Mouse (Mus musculus): Measurements from ENCODE around the gene Camk2d.

Camk2d gene

DNA sequence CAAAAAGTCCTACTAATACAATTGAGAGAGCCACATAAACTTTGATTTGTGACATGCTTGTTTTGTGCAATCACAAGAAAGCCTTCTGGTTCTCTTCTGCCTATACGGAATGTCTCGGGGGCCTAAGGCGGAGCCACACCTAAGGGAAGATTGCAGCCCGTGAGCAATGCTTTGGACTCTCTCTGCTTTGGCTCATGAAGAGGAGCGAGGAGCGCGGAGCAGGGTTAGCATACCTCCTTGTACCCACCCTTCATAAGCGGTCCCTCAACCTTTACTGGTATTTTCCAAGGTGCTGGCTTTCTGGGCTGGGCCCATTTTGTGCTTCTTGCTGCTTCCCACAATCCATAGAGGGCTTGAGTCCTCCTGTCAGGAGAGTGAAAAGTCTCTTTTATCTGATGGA, 96.7 kb downstream of the Camk2d start:
- no peak for DNase-seq

GRCm38 (mm10) chr3:126693302-126693701, 97.2 kb downstream of the Camk2d start:
- no peak for DNase-seq

DNA sequence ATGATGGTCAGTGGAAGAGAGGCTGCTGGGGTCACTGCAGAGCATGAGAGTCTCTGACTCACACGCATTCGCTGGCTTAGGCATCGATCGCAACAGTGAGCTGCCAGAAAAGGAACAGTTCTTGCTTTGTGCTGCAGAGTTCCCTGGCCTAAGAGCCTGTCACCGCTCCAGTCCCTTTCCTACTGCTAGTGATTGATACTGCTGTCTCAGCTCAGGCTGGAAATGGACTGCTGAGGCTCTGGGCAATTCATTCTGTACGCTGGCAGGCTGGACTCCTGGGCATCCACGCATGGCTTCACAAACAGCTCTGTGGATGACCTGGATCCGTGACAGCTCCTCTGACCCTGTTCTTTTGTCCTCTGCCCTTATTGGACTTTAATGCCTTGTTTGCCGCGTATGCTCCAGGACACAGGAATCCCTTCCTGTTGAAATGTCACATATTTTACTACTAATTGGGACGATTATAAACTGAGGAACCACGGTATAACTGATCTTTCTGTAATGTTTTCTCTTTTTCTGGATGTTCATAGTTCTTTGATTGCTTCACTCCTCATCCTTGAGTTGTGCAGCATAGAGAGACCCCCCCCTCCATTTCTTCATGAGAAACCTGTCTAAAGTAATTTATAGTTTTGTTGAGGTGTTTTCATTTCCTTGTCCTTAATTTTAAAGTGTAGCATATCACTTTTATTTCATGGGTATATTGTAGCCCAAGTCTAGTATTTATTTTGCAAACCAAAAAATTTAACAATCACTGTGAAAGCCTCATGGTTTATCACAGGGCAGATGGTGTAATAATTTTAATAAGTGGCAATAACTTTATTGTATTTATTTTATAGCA, 99.6 kb downstream of the Camk2d start:
- peak; percentile 89 for DNase-seq

DNA sequence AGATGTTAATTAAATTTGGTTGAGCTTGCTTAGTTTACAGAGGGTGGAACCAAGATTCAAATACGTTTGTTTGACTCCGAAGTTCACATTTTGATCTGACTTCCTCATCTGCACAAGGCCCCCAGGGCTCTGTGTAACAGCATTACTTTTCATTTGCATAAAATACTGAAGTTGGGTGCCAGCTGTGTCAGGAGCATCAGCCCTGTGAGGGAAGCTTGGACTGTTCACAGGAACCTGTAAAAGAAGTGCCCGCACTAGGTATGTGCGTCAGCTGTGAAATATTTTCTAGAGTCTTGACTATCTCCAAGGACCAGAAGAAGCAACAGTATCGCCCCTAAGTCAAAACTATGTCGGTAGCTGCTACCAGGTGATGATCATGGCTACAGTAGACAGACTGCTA, 100.5 kb downstream of the Camk2d start:
- DNase-seq: no peak

GRCm38 (mm10) chr3:126699740-126700139, 103.6 kb downstream of the Camk2d start:
- DNase-seq: no peak

- no peak for DNase-seq
Measured at GRCm38 (mm10) chr3:126701067-126701466, 105.0 kb downstream of the Camk2d start.

DNA sequence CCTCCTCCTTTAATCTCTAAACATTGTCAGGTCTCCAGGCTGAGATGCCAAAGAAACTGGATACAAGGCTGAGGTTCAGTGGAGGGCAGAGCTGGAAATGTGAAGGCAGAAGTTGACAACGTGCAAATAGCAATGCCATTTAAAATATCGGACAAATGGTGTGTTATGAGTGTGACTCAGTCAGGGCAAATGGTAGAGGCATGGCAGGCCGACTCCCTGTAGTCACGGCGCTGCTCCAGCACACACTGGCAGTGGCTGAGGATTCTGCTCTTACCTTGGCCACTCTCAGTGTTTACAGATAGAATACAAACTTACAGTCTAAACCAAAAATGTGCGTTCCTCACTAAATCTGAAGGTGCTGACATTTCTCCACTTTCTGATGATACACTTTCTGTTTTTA, 105.5 kb downstream of the Camk2d start:
- DNase-seq: peak in 1 of 2 experiments; percentile 50

DNA sequence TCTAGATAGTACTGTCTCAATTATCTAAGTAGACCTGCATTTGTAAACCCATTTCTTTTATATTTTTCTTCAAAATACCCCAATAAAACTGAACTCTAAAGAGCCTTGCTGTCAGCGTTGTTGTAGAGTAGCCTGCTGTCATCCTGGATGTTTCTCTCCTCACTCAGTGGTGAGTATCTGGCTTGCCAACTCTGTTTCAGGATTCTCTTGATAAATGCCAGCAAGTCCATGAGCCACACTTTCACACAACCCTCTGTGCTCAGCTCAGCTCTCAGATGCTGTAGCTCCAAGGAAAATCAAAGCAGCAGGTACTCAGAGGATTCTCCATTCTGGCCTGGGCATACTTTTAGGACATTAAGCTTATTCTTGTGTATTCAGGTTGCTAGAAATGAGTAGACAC, 109.4 kb downstream of the Camk2d start:
- peak; percentile 75 to 86 for DNase-seq

DNA sequence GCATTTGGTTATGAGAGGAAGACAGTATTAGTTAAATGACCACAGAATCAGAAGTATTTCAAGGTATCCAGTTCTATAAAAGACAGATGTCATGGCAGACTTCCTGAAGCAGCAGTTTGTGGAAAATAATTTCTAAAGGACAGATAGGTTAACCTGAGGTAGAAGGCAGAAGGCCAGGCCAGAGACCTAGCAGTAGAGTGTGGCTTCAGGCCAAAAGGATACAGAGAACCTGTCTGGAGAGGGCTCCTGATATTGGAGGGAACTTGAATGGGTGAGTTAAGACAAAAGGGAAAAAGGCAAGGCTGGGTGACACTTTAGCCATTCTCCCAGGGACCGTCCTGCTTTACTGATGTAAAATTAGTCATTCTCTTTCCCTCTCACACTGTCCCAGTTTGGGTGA, 118.2 kb downstream of the Camk2d start:
- DNase-seq: peak in 1 of 2 experiments; percentile 63

DNA sequence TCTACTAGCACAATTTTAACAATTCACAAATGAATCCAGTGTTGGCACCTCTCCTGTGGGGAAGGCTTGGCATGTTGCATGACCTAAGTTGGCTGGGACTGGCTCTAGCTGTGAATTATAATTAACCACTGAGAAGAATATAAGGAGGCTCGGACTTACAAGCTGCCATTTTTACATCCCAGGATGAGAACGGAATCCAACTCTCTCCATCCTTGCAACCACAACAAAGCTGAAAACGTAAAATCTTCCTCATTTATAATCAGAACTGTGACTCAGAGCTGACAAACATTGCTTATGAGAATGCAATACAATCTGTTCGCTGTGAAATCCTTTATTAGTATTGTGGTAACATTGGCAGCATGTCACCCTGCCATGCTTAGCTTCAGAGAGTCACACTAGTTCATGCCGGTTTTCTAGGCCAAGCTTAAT, 126.9 kb downstream of the Camk2d start:
- DNase-seq: peak; percentile 90 to 93

DNA sequence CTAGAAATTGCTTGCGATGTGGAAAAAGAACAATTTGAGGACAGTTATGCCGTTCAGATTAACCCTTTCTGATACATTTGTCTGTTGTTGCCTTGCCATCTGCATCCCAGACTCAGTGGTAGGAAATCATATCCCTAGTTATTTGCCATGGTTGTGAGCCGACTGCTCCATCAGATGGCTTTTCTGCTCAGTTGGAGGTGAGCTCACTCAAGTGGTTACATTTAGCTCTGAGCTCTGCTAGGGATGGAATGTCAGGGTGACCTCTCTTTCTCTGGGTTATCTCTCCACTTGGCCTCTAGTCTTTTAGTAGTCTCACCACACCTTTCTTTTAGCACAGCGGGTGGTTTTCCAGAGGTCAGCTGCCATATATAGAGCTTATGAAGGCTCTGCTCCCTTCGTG, 127.4 kb downstream of the Camk2d start:
- peak; percentile 58 to 75 for DNase-seq

- no peak for DNase-seq
Measured at GRCm38 (mm10) chr3:126725647-126726046, 129.5 kb downstream of the Camk2d start.

DNA sequence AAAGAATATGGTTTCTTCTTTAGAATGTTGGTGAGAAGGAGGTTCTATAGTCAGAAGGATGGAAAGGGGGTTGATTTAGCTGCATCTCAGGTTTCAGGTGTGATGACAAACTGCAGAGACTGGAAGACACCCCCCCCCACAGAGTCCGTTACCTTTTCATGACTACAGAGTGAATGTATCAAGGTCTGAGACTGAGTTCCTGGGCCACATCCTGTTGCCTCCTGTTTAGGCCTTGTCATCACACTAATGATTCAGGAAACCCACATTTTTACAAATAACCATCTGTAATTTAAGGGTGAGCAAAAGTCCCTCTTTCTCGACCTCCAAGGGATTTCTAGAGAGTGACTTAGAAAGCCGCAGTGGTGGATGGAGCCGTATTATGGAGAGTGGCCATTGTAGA, 131.3 kb downstream of the Camk2d start:
- DNase-seq: no peak

DNA sequence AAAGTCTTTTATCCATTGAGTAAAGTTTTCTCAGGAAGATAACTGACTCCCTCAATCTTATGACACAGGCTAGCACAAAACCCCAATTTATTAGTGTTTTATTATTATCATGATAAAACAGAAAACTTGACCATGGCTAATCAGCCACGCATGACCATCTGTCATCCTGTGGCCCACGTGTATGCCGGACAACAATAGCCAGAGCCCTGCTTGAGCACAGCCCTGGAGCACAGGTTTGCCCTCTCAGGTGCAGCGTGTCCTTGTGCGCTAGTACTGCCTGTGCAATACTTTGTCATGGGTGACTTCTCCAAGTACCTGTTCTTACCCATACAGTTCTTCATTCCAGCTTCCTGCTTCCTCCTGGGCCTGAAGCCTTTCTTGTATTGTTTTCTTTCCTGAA, 134.3 kb downstream of the Camk2d start:
- no peak for DNase-seq

DNA sequence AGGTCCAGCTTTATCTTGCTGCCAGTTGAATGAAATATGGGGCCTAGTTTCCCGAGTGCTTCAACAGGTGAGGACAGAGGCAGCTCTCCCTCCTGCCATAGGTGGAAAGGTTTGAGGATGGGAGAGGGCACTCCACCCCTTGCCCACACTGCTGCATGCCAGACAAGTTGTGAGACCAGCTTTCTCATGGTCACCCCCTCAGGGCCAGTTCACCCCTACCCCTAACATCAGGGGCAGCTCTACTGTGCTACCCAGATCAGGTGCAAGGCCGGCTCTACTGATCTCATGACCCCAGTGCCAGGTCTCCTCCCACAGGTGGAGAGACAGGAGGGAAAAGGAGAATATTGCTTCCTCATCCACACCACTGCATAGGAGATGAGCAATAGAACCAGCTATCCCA, 136.2 kb downstream of the Camk2d start:
- no peak for DNase-seq

DNA sequence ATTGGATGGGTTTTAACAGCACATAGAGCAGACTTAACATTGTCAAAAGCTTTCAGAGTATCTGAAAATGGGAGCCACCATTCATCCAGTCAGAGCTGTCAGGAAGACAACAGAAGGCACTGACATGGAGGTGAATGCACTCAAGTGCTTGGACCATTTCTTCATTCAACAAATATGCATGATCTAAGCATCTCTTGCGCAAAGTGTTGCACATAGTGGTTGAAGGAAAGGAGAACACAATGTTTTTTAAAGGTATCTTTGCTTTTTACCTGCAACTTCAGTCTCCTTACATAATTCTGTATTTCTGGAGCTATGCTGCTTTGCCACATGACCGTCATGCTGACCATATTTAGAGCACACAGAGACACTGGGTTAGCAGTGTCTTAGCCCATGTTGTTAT, 138.4 kb downstream of the Camk2d start:
- DNase-seq: no peak

DNA sequence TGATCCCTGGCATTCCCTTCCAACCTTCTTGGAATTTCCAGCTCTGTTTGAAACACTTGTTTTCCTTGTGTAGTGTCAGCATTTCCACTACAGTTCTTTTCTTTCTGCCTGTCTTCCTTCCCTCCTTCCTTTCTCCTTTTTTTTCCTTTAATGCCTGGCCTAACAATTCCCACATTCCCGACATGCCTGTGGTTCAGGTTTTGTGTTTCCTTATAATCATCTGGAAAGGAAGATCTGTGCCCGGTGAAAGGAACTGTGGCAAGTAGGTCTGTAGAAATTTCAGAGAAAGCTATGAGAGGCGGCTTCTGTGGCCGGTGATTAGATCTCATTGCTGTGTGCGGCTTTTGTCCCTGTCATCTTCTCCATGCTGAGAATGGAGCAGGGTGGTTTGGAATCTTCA, 139.1 kb downstream of the Camk2d start:
- no peak for DNase-seq

DNA sequence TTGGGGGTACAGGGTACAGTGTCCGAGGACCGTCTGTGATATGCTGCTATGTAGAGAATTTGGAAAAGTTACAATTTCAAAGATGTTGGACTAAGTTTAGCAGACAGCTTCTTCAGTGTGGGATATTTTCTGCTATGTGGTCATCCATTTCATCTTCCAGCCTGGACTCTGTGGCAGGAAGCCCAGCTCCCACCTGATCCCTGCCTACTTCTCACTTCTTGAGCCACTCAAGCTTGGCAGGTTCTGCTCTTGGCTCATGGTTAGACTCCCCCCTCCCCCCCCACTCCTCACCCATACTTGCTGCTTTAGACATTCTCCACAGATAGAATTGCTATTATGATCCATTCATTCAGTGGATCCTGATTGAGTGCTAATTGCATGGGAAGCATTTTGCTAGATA, 141.0 kb downstream of the Camk2d start:
- peak; percentile 90 to 91 for DNase-seq

GRCm38 (mm10) chr3:126740146-126740545, 144.0 kb downstream of the Camk2d start:
- DNase-seq: no peak

DNA sequence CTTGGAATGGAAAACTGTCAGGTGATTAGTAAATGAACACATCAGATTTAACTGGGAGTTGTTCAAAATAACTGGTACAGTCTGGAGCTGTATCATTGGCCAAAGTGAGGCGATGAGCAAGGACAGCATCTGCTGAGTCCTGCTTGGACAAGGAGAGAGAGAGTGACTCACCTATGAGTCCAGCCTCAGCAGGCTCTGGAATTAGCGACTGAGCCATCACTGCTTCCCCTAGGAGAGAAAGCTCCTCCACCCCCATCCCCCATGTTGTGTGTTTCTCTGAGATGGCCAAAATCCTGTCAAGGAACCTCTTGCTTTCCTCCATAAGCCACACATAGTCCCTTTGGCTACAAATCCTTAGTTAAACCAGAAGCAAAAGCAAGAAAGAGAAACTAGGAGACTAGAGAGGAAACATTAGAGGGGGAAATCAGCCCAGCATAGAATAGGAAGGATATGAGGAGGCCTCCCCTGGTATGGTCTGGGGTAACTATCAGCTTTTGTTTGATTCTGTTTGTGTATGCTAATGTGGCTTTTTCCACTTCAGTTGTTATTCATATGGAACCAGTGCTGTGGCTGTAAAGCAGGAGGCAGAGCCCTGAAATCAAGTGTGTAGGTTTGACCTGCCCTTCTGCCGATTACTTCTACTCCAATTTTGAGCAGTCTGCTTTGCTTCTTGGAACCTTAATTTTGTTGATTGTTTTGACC, 148.5 kb downstream of the Camk2d start:
- DNase-seq: peak; percentile 73 to 82

DNA sequence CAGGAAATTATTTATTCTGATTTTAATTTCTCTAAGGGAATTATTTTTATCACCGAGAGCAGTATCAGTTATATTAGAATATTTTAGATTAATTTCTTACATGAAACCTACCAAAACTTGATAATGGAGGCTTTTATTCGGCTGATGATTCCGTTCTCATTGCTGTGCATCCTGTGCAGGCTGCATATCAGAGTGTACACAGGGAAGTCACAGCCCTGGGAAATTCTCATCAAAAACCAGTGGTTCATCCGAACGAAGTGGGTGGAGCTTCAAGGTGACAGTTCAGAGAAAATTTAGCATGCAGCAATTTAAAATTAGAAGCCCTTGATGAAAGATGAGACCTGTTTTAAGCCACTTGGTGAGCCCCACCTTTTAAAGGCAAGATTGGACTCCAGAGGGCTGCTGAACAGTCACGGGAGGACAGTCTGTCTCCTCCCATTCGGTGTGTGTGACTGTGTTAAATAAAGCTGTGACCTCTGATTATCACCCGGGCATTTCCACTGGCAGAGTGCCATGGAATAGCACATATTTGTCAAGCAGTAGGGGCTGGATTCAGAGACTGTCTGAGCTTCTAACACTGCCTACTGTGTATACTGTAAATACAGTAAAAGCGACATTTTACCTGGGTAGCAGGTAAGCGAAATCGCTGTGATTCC, 150.2 kb downstream of the Camk2d start:
- peak; percentile 50 to 52 for DNase-seq

- no peak for DNase-seq
Measured at GRCm38 (mm10) chr3:126747628-126748027, 151.5 kb downstream of the Camk2d start.

- no peak for DNase-seq
Measured at GRCm38 (mm10) chr3:126751377-126752098, 155.4 kb downstream of the Camk2d start.

Data from cerebellum, postnatal 14 days (tissue).